Mouse (Mus musculus) heart, postnatal 36 days (tissue): ENCODE measurements around the gene Lcn10. TPM values are rescaled to one million over a fixed set of nuclear protein-coding genes. Genes with fewer than 3 reads are reported as not detected.
"Not testable (repeated sequence)": the region's sequence is repeated elsewhere in the genome, so short reads cannot be mapped to it uniquely, and the experiment has no call there.

Experiments used
- DNase-seq, 2 experiments: peaks; one replicate each; pipeline ENCODE4 v3.0.0; 2021 to 2022
- intact Hi-C: fragments of 180-260 bp; cut with DNase I; formaldehyde crosslinking; loops from one replicate; pipeline ENCODE4 v1.15.1; 2025
- total RNA-seq, 2 experiments: library from RNA; stranded (reverse); gene quantifications; 2 replicates each; pipeline ENCODE4 v1.2.3; 2021

Gene Lcn10
- total RNA-seq, 2 experiments from 2014 or later = not detected

GRCm38 (mm10) chr2:25703706-25704105 is 21.2 kb downstream of the Lcn10 start:
- no peak for DNase-seq
- intact Hi-C loops = no loop called here

- intact Hi-C loops = no loop called here
- peak; percentile 75 to 77 for DNase-seq
Observed at GRCm38 (mm10) chr2:25706643-25707481, 24.3 kb downstream of the Lcn10 start, which contains the start of gene Bmyc. Gene Bmyc, plus strand, starts transcription at chr2:25706739.

GRCm38 (mm10) chr2:25708121-25708520 is 25.6 kb downstream of the Lcn10 start:
- intact Hi-C loops = no loop called here
- DNase-seq = no peak

- intact Hi-C loops = not testable (repeated sequence)
Observed at GRCm38 (mm10) chr2:25709056-25709455, 26.5 kb downstream of the Lcn10 start.

GRCm38 (mm10) chr2:25709791-25710190 is 27.3 kb downstream of the Lcn10 start:
- DNase-seq = not testable (repeated sequence)
- intact Hi-C loops = loop anchor here (2.0 kb wide), 1 partner anchor 39 kb away; no protein-coding TSS in a partner anchor

More at GRCm38 (mm10) chr2:25709056-25709455, 26.5 kb downstream of the Lcn10 start:
- not testable (repeated sequence) for DNase-seq

GRCm38 (mm10) chr2:25711641-25712040 is 29.1 kb downstream of the Lcn10 start:
- DNase-seq = not testable (repeated sequence)
- intact Hi-C loops = loop anchor here (2.0 kb wide), 1 partner anchor 37 kb away; no protein-coding TSS in a partner anchor

- intact Hi-C loops = no loop called here
- no peak for DNase-seq
Observed at GRCm38 (mm10) chr2:25717222-25717621, 34.7 kb downstream of the Lcn10 start.

- intact Hi-C loops = no loop called here
- DNase-seq = no peak
Observed at GRCm38 (mm10) chr2:25733199-25733930, 50.8 kb downstream of the Lcn10 start.

Other genes with a start within 250 kb of the Lcn10 start
- gene Clic3, start 225.9 kb upstream of the Lcn10 start, total RNA-seq = 1 to 10 TPM; 1.2 to 1.6 TPM
- 10 to 100 TPM; 23.0 to 23.4 TPM for gene Paxx, start 221.6 kb upstream of the Lcn10 start, total RNA-seq
- gene Ptgds, start 212.7 kb upstream of the Lcn10 start, total RNA-seq = 100 to 1,000 TPM; 189 to 202 TPM
- not detected for gene Lcn12, start 188.8 kb upstream of the Lcn10 start, total RNA-seq
- gene Fbxw5, start 182.0 kb upstream of the Lcn10 start, total RNA-seq = 10 to 100 TPM; 82.7 to 92.8 TPM
- 1 to 10 TPM; 1.5 to 1.6 TPM for gene C8g, start 181.0 kb upstream of the Lcn10 start, total RNA-seq
- gene Traf2, start 135.8 kb upstream of the Lcn10 start, total RNA-seq = 10 to 100 TPM; 14.3 to 14.6 TPM
- 100 to 1,000 TPM; 215 to 227 TPM for gene Edf1, start 124.9 kb upstream of the Lcn10 start, total RNA-seq
- gene Mamdc4, start 107.9 kb upstream of the Lcn10 start, total RNA-seq = 1 to 10 TPM in 1 of 2 experiments, under 1 TPM in 1; 0.65 to 2.5 TPM
- gene Phpt1, start 107.5 kb upstream of the Lcn10 start, total RNA-seq = 10 to 100 TPM; 64.1 to 67.4 TPM
- under 1 TPM; 0.08 TPM for gene Ajm1, start 101.0 kb upstream of the Lcn10 start, total RNA-seq
- gene Rabl6, start 74.2 kb upstream of the Lcn10 start, total RNA-seq = 10 to 100 TPM; 60.9 to 62.5 TPM
- gene Ccdc183, start 65.0 kb upstream of the Lcn10 start, total RNA-seq = not detected
- 10 to 100 TPM; 24.1 to 29.5 TPM for gene Tmem141, start 60.7 kb upstream of the Lcn10 start, total RNA-seq
- gene Fcna, start 54.7 kb upstream of the Lcn10 start, total RNA-seq = 1 to 10 TPM; 5.2 to 7.5 TPM
- under 1 TPM in 1 of 2 experiments, not detected in 1; 0.73 TPM for gene Lcn8, start 29.6 kb upstream of the Lcn10 start, total RNA-seq
- gene Lcn5, start 24.8 kb upstream of the Lcn10 start, total RNA-seq = not detected
- gene Lcn6, start 5.9 kb upstream of the Lcn10 start, total RNA-seq = not detected
- gene Obp2a, start 17.3 kb downstream of the Lcn10 start, total RNA-seq = not detected
- 10 to 100 TPM; 12.2 to 13.4 TPM for gene Bmyc, start 24.0 kb downstream of the Lcn10 start, total RNA-seq
- gene Obp2b, start 54.3 kb downstream of the Lcn10 start, total RNA-seq = not detected
- not detected for gene Lcn3, start 82.8 kb downstream of the Lcn10 start, total RNA-seq
- gene Lcn11, start 94.3 kb downstream of the Lcn10 start, total RNA-seq = not detected
- not detected for gene Gm13539, start 99.5 kb downstream of the Lcn10 start, total RNA-seq
- gene Glt6d1, start 133.1 kb downstream of the Lcn10 start, total RNA-seq = not detected
- gene Lcn9, start 140.4 kb downstream of the Lcn10 start, total RNA-seq = not detected
- not detected for gene Sohlh1, start 164.5 kb downstream of the Lcn10 start, total RNA-seq
- under 1 TPM; 0.22 to 0.27 TPM for gene Kcnt1, start 181.0 kb downstream of the Lcn10 start, total RNA-seq